ENCODE assay signal across 8 mouse cellular contexts in the genomic region with DNA sequence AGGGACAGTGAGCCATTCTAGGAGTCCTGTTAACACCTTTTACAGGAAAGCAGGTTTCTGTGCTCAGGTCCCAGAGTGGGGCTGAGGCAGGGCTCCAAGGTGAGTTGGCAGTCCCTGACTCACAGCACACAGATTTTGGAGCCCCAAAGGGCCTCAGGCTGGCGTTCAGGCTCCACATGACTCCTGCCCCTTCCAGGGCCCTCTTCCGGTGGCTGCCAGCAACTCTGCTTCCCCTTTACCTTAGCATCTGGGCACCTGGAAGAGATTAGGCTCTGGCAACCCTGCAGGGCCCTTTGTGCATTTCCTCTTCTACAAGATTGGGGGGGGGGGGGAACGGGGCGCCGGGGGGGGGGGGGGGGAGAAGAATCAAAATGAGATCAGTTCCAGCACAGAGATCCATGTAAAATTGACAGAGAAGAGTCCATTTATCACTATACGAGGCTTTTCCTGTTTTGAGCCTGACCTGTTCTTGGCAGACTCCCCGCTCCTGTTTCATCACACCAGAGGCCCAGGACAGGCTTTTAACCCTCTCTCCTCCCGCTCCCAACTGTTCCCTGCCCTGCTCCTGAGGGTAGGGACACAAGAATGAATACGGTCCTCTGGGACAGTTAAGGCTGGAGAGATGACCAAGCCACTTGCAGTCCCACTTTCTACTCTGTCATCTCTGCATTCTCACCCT.
A peak's percentile ranks its signal among the peaks of the same experiment; 100 is the strongest.
DNase-seq lines count a peak whose midpoint lies in the region; ATAC-seq lines count a peak whose summit lies in the region.

No protein-coding gene starts in this region.

- peak; percentile 74 to 81 for ATAC-seq in hematopoietic stem cell, adult 5-6 weeks (replicated peaks in 1 of 2; ENCODE audit: insufficient read depth in 1 of 2, low FRiP score in 2 of 2, low TSS enrichment in 1 of 2, low read depth in 1 of 2, poor library complexity in 2 of 2, severe bottlenecking in 2 of 2)

- DNase-seq in kidney, adult 11 months, result peak; percentile 28
- DNase-seq in kidney, postnatal 10 days, result no peak
- peak; percentile 22 for DNase-seq in cerebellum, adult 11 months
- DNase-seq in lung, postnatal 14 days, result peak; percentile 43
- DNase-seq in frontal cortex, adult 2 months (ENCODE audit: extremely low spot score in 1 of 2, low spot score in 1 of 2), result no peak
- no peak for DNase-seq in gastrocnemius, postnatal 4 days (ENCODE audit: low spot score in 2 of 2)
- no peak for DNase-seq in yolk sac, embryonic 10.5 days (ENCODE audit: low spot score)

Comparison
In these comparisons a context has a peak if more than half of its experiments do, and no peak if none do; other contexts are left out.
1. DNase-seq: peak in kidney, adult 11 months (single experiment), cerebellum, adult 11 months (single experiment) and lung, postnatal 14 days (single experiment); none in kidney, postnatal 10 days (single experiment), frontal cortex, adult 2 months (0 of 2), gastrocnemius, postnatal 4 days (0 of 2) and yolk sac, embryonic 10.5 days (single experiment).